Mouse (Mus musculus) cerebellum, adult (tissue): ENCODE data around the gene Gm28269.

Source experiments
- ATAC-seq: cut with Nextera tagmentation; 2 replicates; pipeline ENCODE4 v1.9.2; 2017; ENCODE audit warnings: mild to moderate bottlenecking, moderate library complexity, mixed read lengths; ENCODE audit not compliant: insufficient number of reproducible peaks, low FRiP score, low TSS enrichment

Gm28269 gene

DNA sequence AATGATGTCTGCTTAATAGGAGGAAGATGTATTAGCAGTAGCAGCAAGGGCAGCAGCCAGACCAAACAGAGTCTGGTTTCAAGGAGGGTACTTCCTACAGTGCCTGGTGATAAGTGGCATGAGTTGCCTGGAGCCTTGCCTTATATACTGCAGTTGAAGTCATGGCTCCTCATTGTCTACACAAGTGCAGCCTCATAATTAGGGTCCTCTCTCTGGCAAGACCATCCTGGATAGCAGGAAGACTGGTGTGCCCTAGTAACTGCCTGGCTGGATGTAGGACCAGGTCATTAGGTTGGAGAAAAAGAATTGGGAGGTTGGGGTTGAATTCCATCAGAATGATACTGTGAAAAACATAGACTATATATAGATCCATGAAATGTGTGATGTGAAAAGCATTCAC, at the start of gene Gm28269:
Gm28269 (minus strand) TSS at position 101 of the 400 bp plus-strand sequence.
- no peak for ATAC-seq

DNA sequence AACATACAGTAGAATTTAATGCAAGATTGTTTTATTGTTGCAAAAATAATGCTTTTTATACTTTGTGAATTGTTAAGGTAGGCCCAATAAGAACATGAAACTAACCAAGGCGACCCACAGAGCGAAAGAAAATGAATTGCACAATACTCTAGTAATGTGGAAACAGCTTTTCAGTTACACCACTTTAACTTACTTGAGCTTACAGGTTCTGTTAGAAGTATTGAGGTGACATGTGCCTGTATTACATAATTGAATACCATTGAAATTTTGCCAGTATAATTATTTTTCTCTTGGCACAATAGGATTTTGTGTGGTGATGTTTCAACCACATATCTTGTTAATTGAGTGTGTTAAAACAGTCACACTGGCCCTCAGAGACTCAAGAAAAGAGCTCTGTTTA, 28.0 kb downstream of the Gm28269 start:
- no peak for ATAC-seq

DNA sequence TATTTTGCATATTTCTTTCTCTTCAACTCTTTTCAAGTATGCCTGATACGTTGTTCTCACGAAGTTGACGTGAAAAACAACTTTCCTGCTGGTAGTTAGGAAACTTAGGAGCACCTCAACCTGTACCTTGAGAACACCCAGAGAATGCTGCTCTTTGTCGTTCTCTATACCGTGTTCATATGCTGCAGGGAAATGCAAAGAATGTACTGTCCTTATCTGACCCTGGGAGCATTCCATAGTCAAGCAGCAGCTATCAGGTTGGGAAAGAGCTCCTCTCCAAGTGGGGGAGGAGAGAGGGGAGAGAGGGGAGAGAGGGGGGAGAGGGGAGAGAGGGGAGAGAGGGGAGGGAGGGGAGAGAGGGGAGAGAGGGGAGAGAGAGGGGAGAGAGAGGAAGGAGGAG, 29.6 kb downstream of the Gm28269 start:
- no peak for ATAC-seq

DNA sequence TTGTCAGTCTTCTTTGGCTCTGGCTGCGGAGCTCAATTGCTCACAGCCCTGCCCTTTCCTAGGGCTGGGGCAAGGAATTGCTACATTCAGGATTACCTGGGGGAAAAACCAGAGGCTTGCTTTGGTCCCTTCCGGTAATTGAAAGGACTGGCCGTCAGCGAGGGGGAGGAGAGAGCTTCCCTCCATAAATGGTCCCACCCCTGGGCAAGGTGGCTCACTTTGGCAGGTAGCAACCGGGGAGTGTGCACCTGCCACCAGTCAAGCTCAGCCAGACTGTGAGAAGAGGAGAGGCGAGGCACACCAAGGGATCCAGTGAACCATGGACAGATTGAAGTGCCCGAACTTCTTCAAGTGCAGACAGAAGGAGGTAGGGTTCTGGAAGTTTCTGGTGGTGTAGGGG, 30.1 kb downstream of the Gm28269 start, which contains the start of gene Slc6a14:
Slc6a14 (plus strand) TSS at position 68 of the 400 bp plus-strand sequence.
- no peak for ATAC-seq

DNA sequence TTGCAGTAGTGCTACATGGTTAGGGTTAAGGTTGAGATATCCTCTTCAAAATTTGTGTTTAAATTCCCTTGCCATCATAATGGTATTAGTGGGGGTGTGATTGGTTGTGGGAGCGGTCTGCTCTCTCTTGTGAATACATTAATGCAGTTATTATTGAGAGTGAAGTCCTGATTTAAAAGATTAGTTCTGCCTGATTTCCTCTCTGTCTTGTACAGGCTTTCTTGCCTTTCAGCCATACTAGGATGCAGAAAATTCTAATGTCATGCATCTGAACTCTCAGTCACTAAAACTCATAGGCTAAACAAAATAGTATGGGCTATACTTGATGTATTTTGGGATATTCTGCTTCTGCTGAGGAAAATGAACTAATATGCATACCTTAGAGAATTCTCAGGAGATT, 40.4 kb downstream of the Gm28269 start:
- no peak for ATAC-seq

DNA sequence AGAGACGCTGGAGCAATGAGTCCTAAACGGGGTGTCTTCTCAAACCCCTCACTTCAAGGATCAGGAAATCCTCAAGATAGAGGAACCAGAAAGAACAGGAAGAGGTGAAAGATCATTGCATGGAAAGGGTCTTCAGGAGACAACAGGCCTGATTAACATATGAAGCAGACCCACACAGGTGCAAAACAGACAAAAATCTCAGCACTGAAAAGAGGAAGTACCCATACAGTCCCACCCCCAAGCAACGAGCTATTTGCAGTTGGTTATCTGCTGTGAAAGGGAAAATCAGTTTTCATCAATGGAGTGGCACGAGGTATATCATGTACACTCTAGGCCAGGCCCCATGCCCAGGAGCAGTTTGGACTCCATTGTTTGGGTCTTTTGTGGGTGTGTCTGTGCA, 43.3 kb downstream of the Gm28269 start:
- ATAC-seq: no peak

DNA sequence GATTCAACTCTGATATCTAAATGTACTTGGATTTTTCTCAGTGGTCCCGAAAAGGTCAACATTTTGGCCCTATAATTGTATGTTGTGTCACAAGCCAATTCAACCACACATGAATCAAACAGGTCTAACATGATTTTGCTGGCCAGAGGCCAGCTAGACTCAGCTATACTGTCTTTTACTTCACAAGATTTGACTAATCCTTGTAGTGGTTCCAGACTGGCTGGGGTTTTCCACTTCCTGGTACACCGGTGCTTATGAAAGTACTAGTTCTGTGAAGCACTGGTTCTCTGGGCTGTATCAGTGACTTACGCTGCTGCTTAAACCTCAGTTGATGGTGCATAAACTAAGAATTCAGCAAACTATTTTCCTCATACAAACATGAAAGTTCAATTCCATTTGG, 49.2 kb downstream of the Gm28269 start:
- ATAC-seq: no peak

DNA sequence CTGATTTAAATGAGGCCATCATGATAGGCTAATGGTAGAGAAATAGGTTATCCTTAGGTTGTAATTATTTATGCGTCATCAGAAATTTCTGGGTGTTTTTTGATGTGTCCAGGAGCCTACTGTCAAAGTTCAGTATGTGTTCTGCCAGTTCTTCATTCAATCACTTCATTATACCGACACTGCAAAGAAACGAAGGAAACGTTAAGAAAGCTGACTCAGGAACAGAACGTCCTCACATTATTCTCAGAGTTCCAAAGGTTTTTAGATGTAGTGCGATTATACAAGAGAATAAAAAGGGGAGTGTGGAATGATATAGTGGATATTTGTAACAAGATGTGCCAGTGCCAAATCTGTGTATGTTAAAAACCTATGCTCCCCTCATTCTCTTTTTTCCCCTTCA, 49.7 kb downstream of the Gm28269 start:
- no peak for ATAC-seq
